Comparison of ENCODE assay signal across 20 mouse cellular contexts in the genomic region with DNA sequence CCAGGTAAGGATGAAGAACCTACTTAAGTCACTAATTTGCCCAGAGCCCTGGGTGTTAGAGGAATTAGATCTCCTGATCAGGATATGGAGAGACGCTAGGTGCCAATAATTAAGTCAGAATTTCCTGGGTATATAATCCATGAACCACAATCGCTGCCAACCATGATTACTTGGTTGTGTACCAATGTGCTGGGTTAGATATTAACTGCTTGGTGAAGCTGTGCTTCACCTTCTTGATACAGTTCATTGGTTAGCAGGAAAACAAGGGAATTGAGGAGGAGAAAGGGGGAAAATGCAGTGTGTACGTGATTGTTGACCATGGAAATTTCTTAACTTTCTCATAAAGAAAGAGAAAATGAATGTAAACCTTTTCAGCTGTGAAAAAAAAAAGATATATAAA.
DNase-seq lines count a peak whose midpoint lies in the region; ATAC-seq and TF ChIP-seq lines count a peak whose summit lies in the region.
"Had no signal": no experiment of that assay in that cellular context is flagged by ENCODE, and none has a peak within 500 bp of the region (broad histone marks: within the 10 kb centered on the region; RNA-seq: fewer than 3 reads in every experiment).

No protein-coding gene starts in this region.

- 57% methylated on average over 3 of the region's 3 CpGs for WGBS in kidney, embryonic 16.5 days

- DNase-seq in kidney, adult 18-20 months = peak; percentile 18
- DNase-seq in kidney, postnatal 10 days = no peak
- peak; percentile 8 for DNase-seq in MEL (ENCODE audit: low read depth, low spot score)
- no peak for DNase-seq in left cerebral cortex, adult 8-10 months (ENCODE audit: low spot score in 2 of 2)
- DNase-seq in adrenal gland, adult 18-20 months (ENCODE audit: low spot score in 2 of 2) = no peak
- DNase-seq: adrenal gland, postnatal 14 days; cerebellum, adult 11-12 months; cerebellum, adult 9-11 months; cerebellum, postnatal 36 days; forebrain, postnatal 0 days; gastrocnemius, adult 2 months; gastrocnemius, postnatal 25 days had no signal

- no peak for TF ChIP-seq EP300 in MEL (IDR thresholded peaks at IDR 0.05; ENCODE audit: low read depth in 1 of 2, low read length in 2 of 2)

- no peak overlapping the region for H3ac ChIP-seq in myocyte (ENCODE audit: control insufficient read depth, insufficient read length)

- TF ChIP-seq POLR2A in MEL (IDR thresholded peaks at IDR 0.05; ENCODE audit: control insufficient read depth in 1 of 2, insufficient read depth in 1 of 2, low read depth in 1 of 2, low read length in 2 of 2, poor library complexity in 1 of 2) = no peak
- no peak for TF ChIP-seq POLR2A in myocyte (IDR thresholded peaks at IDR 0.05; ENCODE audit: insufficient read length, low read depth)

- H3K4me3 ChIP-seq in MEL (ENCODE audit: control insufficient read depth in 1 of 2, insufficient read depth in 1 of 2, low read depth in 2 of 2, low read length in 2 of 2) (peak overlapping the region; percentile 52 to 90), myocyte (peak overlapping the region; percentile 7)
- no peak overlapping the region for H3K4me3 ChIP-seq in kidney, embryonic 16.5 days (ENCODE audit: low read length)
- H3K4me3 ChIP-seq: embryonic facial prominence, embryonic 10.5 days; forebrain, embryonic 13.5 days; heart, embryonic 12.5 days; hindbrain, embryonic 10.5 days had no signal

- H3K4me1 ChIP-seq in MEL (ENCODE audit: control insufficient read depth in 1 of 2, insufficient read depth in 2 of 2, low read length in 2 of 2) = no peaks in the 10 kb centered on the region
- 0 out of 2 replicates have a peak, but pooled peaks cover 3% of the 10 kb centered on the region for H3K4me1 ChIP-seq in kidney, embryonic 16.5 days (ENCODE audit: insufficient read depth, low read length)
- H3K4me1 ChIP-seq: embryonic facial prominence, embryonic 10.5 days; forebrain, embryonic 13.5 days; heart, embryonic 12.5 days; hindbrain, embryonic 10.5 days had no signal

- H3K36me3 ChIP-seq in MEL (ENCODE audit: control insufficient read depth in 1 of 2, insufficient read depth in 2 of 2, low read length in 2 of 2) (peaks cover 0 to 2% of the 10 kb centered on the region in 2 experiments; a peak in 1 of 4 replicates), myocyte (ENCODE audit: control insufficient read depth, insufficient read depth) (no peaks in the 10 kb centered on the region)
- no peaks in the 10 kb centered on the region for H3K36me3 ChIP-seq in kidney, embryonic 16.5 days (ENCODE audit: insufficient read depth, low read length)
- H3K36me3 ChIP-seq: embryonic facial prominence, embryonic 10.5 days; heart, embryonic 12.5 days; hindbrain, embryonic 10.5 days had no signal

- H3K9me3 ChIP-seq in MEL (replicated peaks; ENCODE audit: insufficient read depth, low read length) = no peaks in the 10 kb centered on the region
- H3K9me3 ChIP-seq in kidney, embryonic 16.5 days (ENCODE audit: low read length) = no peaks in the 10 kb centered on the region
- H3K9me3 ChIP-seq: embryonic facial prominence, embryonic 10.5 days; forebrain, embryonic 13.5 days; heart, embryonic 12.5 days; hindbrain, embryonic 10.5 days had no signal

- H3K4me2 ChIP-seq in kidney, embryonic 16.5 days (replicated peaks; ENCODE audit: low read depth, low read length) = no peak overlapping the region
- H3K4me2 ChIP-seq in myocyte (ENCODE audit: low read depth) = peak overlapping the region; percentile 74
- H3K4me2 ChIP-seq: forebrain, embryonic 13.5 days; heart, embryonic 12.5 days; hindbrain, embryonic 14.5 days had no signal

- no peaks in the 10 kb centered on the region for H3K27me3 ChIP-seq in MEL (ENCODE audit: control insufficient read depth in 1 of 2, insufficient read depth in 2 of 2, low read length in 2 of 2)
- no peaks in the 10 kb centered on the region for H3K27me3 ChIP-seq in kidney, embryonic 16.5 days (ENCODE audit: insufficient read depth, low read length)
- no peaks in the 10 kb centered on the region for H3K27me3 ChIP-seq in myocyte (ENCODE audit: control insufficient read depth, insufficient read depth, insufficient read length)
- H3K27me3 ChIP-seq: CH12.LX; forebrain, embryonic 13.5 days; heart, embryonic 12.5 days had no signal

- H3K27ac ChIP-seq in MEL (ENCODE audit: control insufficient read depth, low read depth, low read length) = no peak overlapping the region
- H3K27ac ChIP-seq in kidney, embryonic 16.5 days (ENCODE audit: low read length) = no peak overlapping the region
- H3K27ac ChIP-seq: embryonic facial prominence, embryonic 10.5 days; forebrain, embryonic 13.5 days; hindbrain, embryonic 10.5 days; hindbrain, embryonic 14.5 days had no signal

- ATAC-seq in kidney, embryonic 16.5 days (ENCODE audit: low FRiP score, low TSS enrichment) = peak; percentile 54; the same call in 1 of the 2 replicates
- ATAC-seq: forebrain, embryonic 13.5 days; forebrain, postnatal 0 days had no signal

- no peaks in the 10 kb centered on the region for H3K79me2 ChIP-seq in MEL (ENCODE audit: control insufficient read depth, insufficient read depth, low read length, poor library complexity)
- no peaks in the 10 kb centered on the region for H3K79me2 ChIP-seq in myocyte (ENCODE audit: control insufficient read depth, insufficient read depth)

- no peak overlapping the region for H3K9ac ChIP-seq in MEL (ENCODE audit: control insufficient read depth, low read depth, low read length, poor library complexity, severe bottlenecking)
- no peak overlapping the region for H3K9ac ChIP-seq in kidney, embryonic 16.5 days (replicated peaks; ENCODE audit: low read length)
- H3K9ac ChIP-seq: forebrain, embryonic 13.5 days; forebrain, postnatal 0 days; heart, embryonic 12.5 days; hindbrain, embryonic 14.5 days had no signal

- TF ChIP-seq CTCF in MEL (IDR thresholded peaks at IDR 0.05 in 2 of 3, conservative IDR thresholded peaks at IDR 0.05 in 1 of 3; ENCODE audit: control insufficient read depth in 1 of 3, insufficient read depth in 1 of 3, low read depth in 2 of 3, low read length in 3 of 3, poor library complexity in 1 of 3, severe bottlenecking in 1 of 3) = no peak

- TF ChIP-seq RAD21 in MEL (IDR thresholded peaks at IDR 0.05; ENCODE audit: low read depth, low read length) = no peak

TF ChIP-seq in MEL, 35 proteins besides CTCF, POLR2A, EP300 and RAD21:
- TF ChIP-seq JUND (IDR thresholded peaks at IDR 0.05; ENCODE audit: low read depth, low read length) (no peak), UBTF (IDR thresholded peaks at IDR 0.05; ENCODE audit: borderline replicate concordance, insufficient read depth, low read depth, low read length) (no peak), ETS1 (IDR thresholded peaks at IDR 0.05; ENCODE audit: low read depth, low read length) (no peak), GABPA (IDR thresholded peaks at IDR 0.05; ENCODE audit: low read depth, low read length) (no peak), BHLHE40 (IDR thresholded peaks at IDR 0.05; ENCODE audit: borderline replicate concordance, low read depth, low read length) (no peak), KAT2A (conservative IDR thresholded peaks at IDR 0.05; ENCODE audit: low read depth, low read length) (no peak), MYC (IDR thresholded peaks at IDR 0.05; ENCODE audit: low read depth, low read length) (no peak), CHD2 (IDR thresholded peaks at IDR 0.05; ENCODE audit: low read length) (no peak), MXI1 (IDR thresholded peaks at IDR 0.05; ENCODE audit: low read depth, low read length) (no peak), RCOR1 (IDR thresholded peaks at IDR 0.05; ENCODE audit: low read depth, low read length) (no peak)

TF ChIP-seq in myocyte, 11 proteins besides CTCF, POLR2A, EP300 and RAD21:
- no peak for TF ChIP-seq E2F4 (IDR thresholded peaks at IDR 0.05; ENCODE audit: insufficient read depth)
- no peak for TF ChIP-seq REST (IDR thresholded peaks at IDR 0.05; ENCODE audit: insufficient read depth, insufficient read length)
- no peak for TF ChIP-seq MAX (IDR thresholded peaks at IDR 0.05; ENCODE audit: low read depth)
- TF ChIP-seq TCF3 (IDR thresholded peaks at IDR 0.05; ENCODE audit: insufficient read length, low read depth) = no peak
- no peak for TF ChIP-seq CEBPB (IDR thresholded peaks at IDR 0.05; ENCODE audit: insufficient read depth, poor library complexity, severe bottlenecking)
- TF ChIP-seq USF1 (IDR thresholded peaks at IDR 0.05; ENCODE audit: low read depth) = no peak
- no peak for TF ChIP-seq POLR2AphosphoS2 (IDR thresholded peaks at IDR 0.05; ENCODE audit: insufficient read length, low read depth)
- no peak for TF ChIP-seq MYOD1 (IDR thresholded peaks at IDR 0.05; ENCODE audit: control insufficient read depth in 1 of 3, insufficient read length in 2 of 3, low read depth in 2 of 3)
- TF ChIP-seq SRF (IDR thresholded peaks at IDR 0.05; ENCODE audit: control insufficient read depth, insufficient read length, low read depth) = no peak
- TF ChIP-seq MYOG (IDR thresholded peaks at IDR 0.05; ENCODE audit: control insufficient read depth in 1 of 3, insufficient read depth in 1 of 3, insufficient read length in 2 of 3, low read depth in 2 of 3) = no peak
- TF ChIP-seq TCF12 (IDR thresholded peaks at IDR 0.05; ENCODE audit: insufficient read depth, poor library complexity, severe bottlenecking) = no peak

Comparison
In these comparisons a context has a peak if more than half of its experiments do, and no peak if none do; other contexts are left out.
1. DNase-seq: peak in kidney, adult 18-20 months (single experiment) and MEL (single experiment); none in kidney, postnatal 10 days (single experiment), left cerebral cortex, adult 8-10 months (0 of 2) and adrenal gland, adult 18-20 months (0 of 2).